Mouse (Mus musculus) T-helper 2 cell (primary cell): ENCODE results near the gene Cyp26c1.

Source experiments
- in situ Hi-C: fragments of 300-600 bp; cut with MboI, MseI; formaldehyde crosslinking; loops from one replicate; pipeline ENCODE4 v1.15.1; 2025; ENCODE audit warnings: high pct_unique_total_duplicates

Gene Cyp26c1

DNA sequence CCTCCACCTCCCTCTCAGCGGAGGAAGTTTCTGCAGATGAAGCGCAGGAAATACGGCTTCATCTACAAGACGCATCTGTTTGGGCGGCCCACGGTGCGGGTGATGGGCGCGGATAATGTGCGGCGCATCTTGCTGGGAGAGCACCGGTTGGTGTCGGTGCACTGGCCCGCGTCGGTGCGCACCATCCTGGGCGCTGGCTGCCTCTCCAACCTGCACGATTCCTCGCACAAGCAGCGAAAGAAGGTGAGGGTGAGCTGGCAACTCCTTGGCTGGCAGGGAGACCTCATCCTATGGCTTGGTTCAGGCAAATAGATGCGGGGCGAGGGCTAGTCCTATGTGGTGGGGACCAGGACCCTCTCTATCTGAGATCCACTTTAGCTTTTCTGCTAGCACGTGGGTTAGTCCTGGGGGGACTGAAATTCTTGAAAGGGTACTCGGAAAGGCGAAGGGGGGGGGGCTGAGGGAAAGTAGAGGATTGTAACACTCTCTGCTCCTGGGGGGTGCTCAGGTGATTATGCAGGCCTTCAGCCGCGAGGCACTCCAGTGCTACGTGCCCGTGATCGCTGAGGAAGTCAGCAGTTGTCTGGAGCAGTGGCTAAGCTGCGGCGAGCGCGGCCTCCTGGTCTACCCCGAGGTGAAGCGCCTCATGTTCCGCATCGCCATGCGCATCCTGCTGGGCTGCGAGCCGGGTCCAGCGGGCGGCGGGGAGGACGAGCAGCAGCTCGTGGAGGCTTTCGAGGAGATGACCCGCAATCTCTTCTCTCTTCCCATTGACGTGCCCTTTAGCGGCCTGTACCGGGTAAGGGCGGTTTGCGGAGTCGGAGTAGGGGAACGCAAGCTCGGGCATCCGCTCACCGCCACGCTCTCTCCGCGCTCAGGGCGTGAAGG is 13.1 kb downstream of the Cyp26c1 start:
- in situ Hi-C loops, result no loop called here

DNA sequence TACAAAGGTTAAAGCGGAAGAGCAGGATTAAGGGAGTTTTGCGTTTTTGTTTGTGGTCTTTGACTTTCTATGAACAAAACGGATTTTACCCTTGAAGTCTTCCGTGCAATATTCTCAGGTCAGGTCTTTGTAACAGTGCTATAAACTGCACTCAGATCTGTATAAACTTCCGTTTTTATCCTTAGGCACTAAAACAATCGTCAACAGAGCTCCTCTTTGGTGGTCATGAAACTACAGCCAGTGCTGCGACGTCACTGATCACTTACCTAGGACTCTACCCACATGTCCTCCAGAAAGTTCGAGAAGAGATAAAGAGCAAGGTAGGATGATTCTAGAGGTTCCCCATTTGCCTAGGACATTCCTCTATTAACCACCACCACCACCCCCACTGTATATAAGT is 14.3 kb downstream of the Cyp26c1 start:
- in situ Hi-C loops, result loop anchor here (5.0 kb wide), 1 partner anchor 188 kb away; no protein-coding TSS in a partner anchor

DNA sequence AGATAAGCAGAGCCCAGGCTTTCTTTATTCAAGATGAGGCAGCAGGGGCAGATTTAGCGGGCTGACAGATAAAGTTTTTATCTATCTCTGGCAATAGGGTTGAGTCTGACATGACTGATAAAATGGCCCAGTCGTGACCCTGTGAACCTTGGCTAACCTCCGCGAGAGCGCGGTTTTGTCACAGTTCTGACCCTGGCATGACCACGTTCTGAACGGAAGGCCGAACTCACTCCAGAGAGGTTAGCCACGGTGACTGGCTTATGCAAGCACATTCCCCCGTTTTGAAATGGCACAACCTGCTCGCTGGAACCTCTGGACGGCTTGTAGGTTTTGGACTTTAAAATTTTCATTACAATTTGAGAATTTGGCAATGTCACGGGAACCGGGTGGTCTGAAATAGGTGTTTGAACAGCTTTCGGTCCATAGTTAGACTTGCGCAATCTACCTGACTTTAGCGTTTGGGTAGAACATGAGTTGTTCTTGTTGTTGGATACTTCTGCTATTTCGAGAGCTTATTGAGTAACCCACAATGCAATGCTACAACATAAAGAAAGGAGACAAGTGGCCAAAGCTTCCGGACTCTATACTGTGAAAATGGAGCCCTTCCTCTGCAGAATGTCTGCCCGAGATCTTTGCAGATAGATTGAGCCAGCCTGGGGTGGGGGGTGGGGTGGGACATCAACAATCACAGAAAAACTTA is 17.1 kb downstream of the Cyp26c1 start:
- in situ Hi-C loops, result loop anchor here (5.0 kb wide), 1 partner anchor 185 kb away; no protein-coding TSS in a partner anchor

- in situ Hi-C loops, result loop anchor here (5.0 kb wide), 1 partner anchor 183 kb away; no protein-coding TSS in a partner anchor
These were observed 18.6 kb downstream of the Cyp26c1 start for GRCm38 (mm10) chr19:37703902-37704509.

DNA sequence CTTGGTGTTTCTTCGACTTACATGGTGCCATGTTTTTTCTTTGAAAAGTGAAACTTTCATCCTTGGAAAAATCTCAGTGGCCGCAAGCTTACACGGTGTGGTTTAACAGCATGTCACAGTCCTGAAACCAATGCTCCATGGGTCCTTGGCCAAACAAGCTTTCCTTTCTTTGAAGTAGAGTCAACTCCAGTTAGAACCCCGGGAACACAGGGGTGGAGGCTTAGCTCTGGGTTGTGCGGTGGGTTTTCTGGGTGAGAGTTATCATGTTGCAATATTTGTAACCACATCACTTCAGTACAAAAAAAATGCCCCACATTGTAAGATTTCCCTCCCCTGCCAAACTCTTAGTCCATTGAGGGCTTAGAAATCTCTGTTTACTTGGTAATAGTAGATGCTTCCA is 20.3 kb downstream of the Cyp26c1 start:
- in situ Hi-C loops, result no loop called here

DNA sequence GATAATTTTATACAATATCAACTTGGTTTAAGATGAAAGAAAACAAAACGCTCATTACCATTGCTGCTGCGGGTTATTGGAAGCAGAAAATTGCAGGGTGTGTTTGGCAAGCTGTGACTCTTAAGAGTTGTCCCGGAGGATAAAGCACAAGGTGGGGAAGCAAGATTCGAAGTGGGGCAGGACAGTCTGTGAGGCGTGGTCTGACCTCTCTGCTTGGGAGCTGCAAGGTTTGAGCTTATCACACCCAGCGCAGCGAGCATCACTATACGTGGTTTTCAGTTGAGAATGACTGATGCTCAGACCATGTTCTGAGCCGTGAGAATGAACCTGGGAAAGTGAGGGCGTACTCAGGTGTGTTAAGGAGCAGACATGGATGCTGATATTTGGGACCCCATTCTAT is 29.3 kb downstream of the Cyp26c1 start:
- in situ Hi-C loops, result no loop called here

DNA sequence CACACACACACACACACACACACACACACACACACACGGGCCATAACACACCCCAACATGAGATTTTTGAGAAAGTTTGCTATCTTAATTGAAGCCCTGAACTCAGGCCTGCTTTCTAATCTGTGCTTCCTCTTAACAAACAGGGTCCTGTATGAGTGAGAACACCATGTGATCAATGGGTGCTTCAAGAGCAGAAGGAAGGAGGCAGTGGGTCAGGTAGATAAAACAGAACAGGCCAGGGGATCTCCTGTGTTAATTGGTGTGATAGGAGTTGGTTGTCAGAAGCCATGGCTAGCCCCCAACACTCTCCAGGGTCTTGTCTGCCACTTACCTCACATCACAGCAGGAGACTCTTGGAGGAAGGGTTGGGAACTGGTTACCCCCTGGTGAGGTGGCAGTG is 30.6 kb downstream of the Cyp26c1 start:
- in situ Hi-C loops, result no loop called here

- in situ Hi-C loops, result no loop called here
These were observed 31.3 kb downstream of the Cyp26c1 start for GRCm38 (mm10) chr19:37716524-37717175.

GRCm38 (mm10) chr19:37719166-37719565 is 33.8 kb downstream of the Cyp26c1 start:
- in situ Hi-C loops, result no loop called here

DNA sequence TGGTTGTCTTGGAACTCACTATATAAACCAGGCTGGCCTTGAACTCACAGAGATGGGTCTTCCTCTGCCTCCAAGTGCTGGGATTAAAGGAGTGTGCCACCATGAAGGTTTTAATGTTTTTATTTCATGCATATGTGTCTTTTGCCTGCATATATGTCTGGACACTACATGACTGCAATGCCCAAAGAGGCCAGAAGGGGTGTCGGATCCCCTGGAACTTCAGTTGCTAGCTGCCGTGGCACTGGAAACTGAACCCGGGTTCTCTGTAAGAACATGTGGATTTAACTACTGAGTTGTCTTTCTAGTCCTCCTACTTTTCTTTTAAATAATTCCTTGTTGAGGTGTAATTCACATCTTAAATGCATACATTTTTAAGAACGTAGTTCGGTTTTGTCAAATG is 39.2 kb downstream of the Cyp26c1 start:
- in situ Hi-C loops, result no loop called here

- in situ Hi-C loops, result no loop called here
These were observed 41.2 kb downstream of the Cyp26c1 start for GRCm38 (mm10) chr19:37726585-37726984.

DNA sequence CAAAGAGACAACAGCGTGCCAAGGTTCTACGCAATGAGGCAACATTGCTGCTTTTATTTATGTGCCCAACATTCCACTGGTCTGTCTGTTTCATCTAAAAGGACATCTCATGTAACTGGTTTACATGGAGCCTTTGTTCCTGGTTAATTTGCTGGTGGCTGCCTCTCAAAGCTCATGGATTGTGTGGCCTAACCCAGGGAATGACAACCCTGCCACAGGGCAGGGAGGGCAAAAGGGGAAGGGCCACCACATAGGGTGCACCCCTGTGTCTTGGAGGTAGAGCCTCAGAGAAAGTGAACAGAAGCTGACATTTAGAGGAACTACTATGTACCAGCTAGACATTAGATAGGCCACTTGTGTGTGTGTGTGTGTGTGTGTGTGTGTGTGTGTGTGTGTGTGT is 42.0 kb downstream of the Cyp26c1 start:
- in situ Hi-C loops, result no loop called here

DNA sequence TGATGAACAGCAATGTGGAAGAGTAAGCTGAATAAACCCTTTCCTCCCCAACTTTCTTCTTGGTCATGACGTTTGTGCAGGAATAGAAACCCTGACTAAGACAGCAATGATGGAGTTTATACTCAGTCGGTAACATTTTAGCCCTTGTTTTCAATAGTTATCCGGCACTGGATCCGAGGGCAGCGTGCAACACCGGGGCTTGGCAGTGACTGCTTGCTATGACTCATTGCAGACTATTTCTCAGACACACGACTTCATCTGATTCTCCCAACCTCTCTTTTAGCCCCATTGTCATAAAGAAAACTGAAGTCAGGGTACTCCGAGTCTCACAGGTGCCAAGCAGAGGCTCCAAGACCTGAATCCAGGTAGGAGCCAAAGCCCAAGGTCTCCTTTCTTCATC is 50.0 kb downstream of the Cyp26c1 start:
- in situ Hi-C loops, result loop anchor here (10.0 kb wide), 1 partner anchor 539 kb away; no protein-coding TSS in a partner anchor

DNA sequence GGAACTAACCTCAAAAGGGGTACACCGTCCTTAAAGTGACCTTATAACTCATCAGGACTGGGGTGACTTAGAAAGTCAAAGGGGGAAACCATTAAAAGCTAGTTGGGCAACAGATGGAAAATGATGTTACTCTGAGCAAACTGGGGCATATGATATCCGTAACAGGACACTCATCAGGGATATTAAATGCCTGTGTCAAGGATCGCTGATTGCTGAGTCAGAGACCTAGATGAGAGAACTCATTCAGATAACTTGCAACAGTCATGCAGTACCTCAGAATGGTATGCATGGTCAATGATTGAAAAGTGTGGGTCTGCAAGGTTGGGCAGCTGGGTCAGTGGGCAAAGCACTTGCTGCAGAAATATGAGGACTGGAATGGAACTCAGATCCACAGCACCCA is 53.2 kb downstream of the Cyp26c1 start:
- in situ Hi-C loops, result loop anchor here (10.0 kb wide), 1 partner anchor 536 kb away; no protein-coding TSS in a partner anchor

GRCm38 (mm10) chr19:37740043-37740442 is 54.7 kb downstream of the Cyp26c1 start:
- in situ Hi-C loops, result no loop called here
